Mouse (Mus musculus): ENCODE measurements around the gene Prl3d2. TPM values are rescaled to one million over a fixed set of nuclear protein-coding genes. Genes with fewer than 3 reads are reported as not detected.

Gene Prl3d2
- not detected in 2 replicates for polyA plus RNA-seq (2012; rRNA removed)

DNA sequence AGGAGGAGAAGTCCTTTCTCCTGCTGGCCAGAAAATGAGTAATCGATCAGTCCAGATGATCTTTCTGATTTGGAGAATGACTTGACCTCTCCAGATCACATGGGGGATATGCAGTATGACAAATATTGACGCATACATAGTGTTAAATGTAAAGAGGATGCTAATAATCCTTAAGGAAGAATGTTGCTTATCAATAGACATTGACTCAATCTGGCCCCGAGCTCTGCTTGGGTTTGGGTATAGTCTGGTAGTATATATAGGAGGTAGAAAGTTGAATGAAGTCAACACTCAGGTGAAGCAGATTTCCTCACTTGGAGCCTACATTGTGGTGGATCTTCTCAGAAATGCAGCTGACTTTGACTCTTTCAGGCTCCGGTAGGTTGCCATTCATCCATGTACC lies at the start of gene Prl3d2:
Gene Prl3d2 (plus strand): TSS at position 301 of the 400 bp plus-strand sequence.

DNA sequence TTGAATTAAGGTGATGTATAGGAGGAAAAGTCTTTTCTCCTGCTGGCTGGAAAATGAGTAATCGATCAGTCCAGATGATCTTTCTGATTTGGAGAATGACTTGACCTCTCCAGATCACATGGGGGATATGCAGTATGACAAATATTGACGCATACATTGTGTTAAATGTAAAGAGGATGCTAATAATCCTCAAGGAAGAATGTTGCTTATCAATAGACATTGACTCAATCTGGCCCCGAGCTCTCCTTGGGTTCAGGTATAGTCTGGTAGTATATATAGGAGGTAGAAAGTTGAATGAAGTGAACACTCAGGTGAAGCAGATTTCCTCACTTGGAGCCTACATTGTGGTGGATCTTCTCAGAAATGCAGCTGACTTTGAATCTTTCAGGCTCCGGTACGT lies 27.6 kb upstream of the Prl3d2 start, which contains the start of gene Prl3d1:
Gene Prl3d1 (plus strand): TSS at position 301 of the 400 bp plus-strand sequence.

DNA sequence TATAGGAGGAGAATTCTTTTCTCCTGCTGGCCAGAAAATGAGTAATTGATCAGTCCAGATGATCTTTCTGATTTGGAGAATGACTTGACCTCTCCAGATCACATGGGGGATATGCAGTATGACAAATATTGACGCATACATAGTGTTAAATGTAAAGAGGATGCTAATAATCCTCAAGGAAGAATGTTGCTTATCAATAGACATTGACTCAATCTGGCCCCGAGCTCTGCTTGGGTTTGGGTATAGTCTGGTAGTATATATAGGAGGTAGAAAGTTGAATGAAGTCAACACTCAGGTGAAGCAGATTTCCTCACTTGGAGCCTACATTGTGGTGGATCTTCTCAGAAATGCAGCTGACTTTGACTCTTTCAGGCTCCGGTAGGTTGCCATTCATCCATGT lies 35.0 kb downstream of the Prl3d2 start, which contains the start of gene Prl3d3:
Gene Prl3d3 (plus strand): TSS at position 301 of the 400 bp plus-strand sequence.

Other genes with a start within 250 kb of the Prl3d2 start
- not detected in 2 replicates for gene Prl, start 64.1 kb upstream of the Prl3d2 start, polyA plus RNA-seq (2012; rRNA removed)
- not detected in 2 replicates for gene Prl3d1, start 27.5 kb upstream of the Prl3d2 start, polyA plus RNA-seq (2012; rRNA removed)
- not detected in 2 replicates for gene Prl3d3, start 35.1 kb downstream of the Prl3d2 start, polyA plus RNA-seq (2012; rRNA removed)
- not detected in 2 replicates for gene Prl3c1, start 75.0 kb downstream of the Prl3d2 start, polyA plus RNA-seq (2012; rRNA removed)
- not detected in 2 replicates for gene Prl3b1, start 120.1 kb downstream of the Prl3d2 start, polyA plus RNA-seq (2012; rRNA removed)
- gene Prl3a1, start 137.7 kb downstream of the Prl3d2 start, polyA plus RNA-seq (2012; rRNA removed): not detected in 2 replicates
- gene Prl6a1, start 190.9 kb downstream of the Prl3d2 start, polyA plus RNA-seq (2012; rRNA removed): not detected in 2 replicates
- gene Prl8a2, start 224.0 kb downstream of the Prl3d2 start, polyA plus RNA-seq (2012; rRNA removed): not detected in 2 replicates

All from ovary, adult 2 months (tissue).